Mouse (Mus musculus) embryonic facial prominence, embryonic 13.5 days (tissue): ENCODE data around the gene Gm5475. TPM values are rescaled to one million over a fixed set of nuclear protein-coding genes. Genes with fewer than 3 reads are reported as not detected.

Source experiments
- ATAC-seq: fragments of 200-750 bp; cut with Nextera tagmentation; 2 replicates; pipeline ENCODE4 v1.8.0; 2017; ENCODE audit warnings: low read depth; ENCODE audit not compliant: insufficient number of reproducible peaks, insufficient read depth, low FRiP score, low TSS enrichment
- H3K27ac ChIP-seq: fragments of 300-500 bp; sonication (generic); 2 replicates; pipeline ENCODE4 v1.5.1; 2015; ENCODE audit warnings: moderate library complexity, mild to moderate bottlenecking, inconsistent platforms
- H3K27me3 ChIP-seq: fragments of 300-500 bp; sonication (generic); 2 replicates; pipeline ENCODE4 v1.6.1; 2015; ENCODE audit warnings: mild to moderate bottlenecking, inconsistent platforms
- H3K36me3 ChIP-seq: fragments of 300-500 bp; sonication (generic); 2 replicates; pipeline ENCODE4 v1.6.1; 2015; ENCODE audit warnings: mild to moderate bottlenecking, inconsistent platforms
- H3K4me1 ChIP-seq: fragments of 300-500 bp; sonication (generic); 2 replicates; pipeline ENCODE4 v1.6.1; 2015; ENCODE audit warnings: inconsistent platforms
- H3K4me2 ChIP-seq: fragments of 300-500 bp; sonication (generic); 2 replicates; pipeline ENCODE4 v1.6.1; 2015; ENCODE audit warnings: moderate library complexity, mild to moderate bottlenecking, inconsistent platforms
- H3K4me3 ChIP-seq: fragments of 300-500 bp; sonication (generic); 2 replicates; pipeline ENCODE4 v1.5.1; 2015; ENCODE audit warnings: mild to moderate bottlenecking, inconsistent platforms
- H3K9ac ChIP-seq: fragments of 300-500 bp; sonication (generic); 2 replicates; pipeline ENCODE4 v1.6.1; 2015; ENCODE audit warnings: mild to moderate bottlenecking, inconsistent platforms
- H3K9me3 ChIP-seq: fragments of 300-500 bp; sonication (generic); 2 replicates; pipeline ENCODE4 v1.6.1; 2016; ENCODE audit warnings: inconsistent platforms
- whole genome bisulfite sequencing: fragments of 180-500 bp; shearing (Covaris S2); methylation state at CpG from one replicate; pipeline ENCODE4 v1.1.7; 2015; ENCODE audit warnings: mixed read lengths; 5-methylcytosine and 5-hydroxymethylcytosine counted together
- polyA plus RNA-seq: library from polyadenylated mRNA; unstranded; fragments of >200 nt; fragmentation: Nextera tagmentation; extraction: Ambion mirVana; gene quantifications from 2 replicates; pipeline ENCODE4 v1.2.1, GENCODE M21; 2015

The Gm5475 gene
- polyA plus RNA-seq, 1 experiment from 2014 or later = not detected

DNA sequence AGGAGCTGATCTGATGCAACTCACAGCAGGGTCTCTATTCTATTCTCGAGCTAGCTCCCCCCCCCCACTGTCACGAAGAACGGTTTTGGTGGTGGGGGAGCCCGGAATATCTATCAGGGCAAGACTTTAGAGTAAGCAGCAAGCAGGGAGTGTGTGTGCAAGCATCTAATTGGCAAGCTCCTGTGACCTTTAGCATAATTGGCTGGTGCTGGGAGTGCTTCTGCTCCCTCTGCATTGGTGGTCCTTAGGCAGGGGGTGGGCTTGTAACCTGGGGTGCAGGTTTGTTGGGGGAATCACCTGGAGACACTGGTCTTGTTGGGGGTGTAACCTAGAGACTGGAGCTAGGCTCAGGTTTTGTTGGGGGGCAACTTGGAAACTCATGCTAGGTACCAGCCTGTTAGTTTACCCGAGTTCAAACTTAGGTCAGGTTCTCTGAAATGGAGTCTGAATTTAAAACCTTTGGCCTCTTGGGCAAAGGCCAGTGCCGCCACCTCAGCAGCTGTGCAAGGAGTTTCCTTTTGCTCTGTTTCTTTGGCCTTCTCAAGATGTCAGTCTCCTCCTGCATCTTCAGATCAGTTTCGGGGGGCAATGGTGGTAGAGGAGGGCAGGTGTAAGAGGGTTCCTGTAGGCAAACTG, 34.5 kb downstream of the Gm5475 start:
- Histone ChIP-seq H3K9ac (no peak overlapping the region), H3K4me3 (no peak overlapping the region), H3K36me3 (no peaks in the 10 kb centered on the region), H3K9me3 (no peaks in the 10 kb centered on the region), H3K27ac (no peak overlapping the region), H3K27me3 (no peaks in the 10 kb centered on the region), H3K4me2 (no peak overlapping the region), H3K4me1 (peaks cover 7% of the 10 kb centered on the region)
- 55% methylated on average over 7 of the region's 7 CpGs for WGBS
- no peak for ATAC-seq

DNA sequence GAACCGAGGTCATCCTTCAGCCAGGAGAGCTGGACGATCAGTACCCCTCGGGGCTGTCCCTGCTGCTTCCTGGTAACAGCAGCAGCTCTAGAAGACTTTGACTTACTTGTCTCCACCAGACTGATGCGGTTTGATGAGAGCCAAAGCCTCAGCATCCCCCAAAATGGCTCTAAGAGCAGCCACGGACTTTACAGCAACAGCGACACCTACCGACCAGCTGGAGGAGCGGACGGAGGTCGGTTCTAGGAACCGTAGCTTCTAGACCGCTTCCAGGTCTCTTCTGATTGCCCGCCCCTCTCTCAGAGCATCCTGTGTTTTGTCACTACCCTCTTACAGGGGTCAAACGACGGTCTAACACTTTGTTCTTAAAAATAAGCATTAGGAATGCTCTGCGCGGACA, 35.4 kb downstream of the Gm5475 start:
- H3K27me3 ChIP-seq = no peaks in the 10 kb centered on the region
- H3K4me2 ChIP-seq = no peak overlapping the region
- H3K9ac ChIP-seq = no peak overlapping the region
- H3K27ac ChIP-seq = no peak overlapping the region
- peaks cover 6% of the 10 kb centered on the region; the same call in 1 of the 2 replicates for H3K4me1 ChIP-seq
- no peaks in the 10 kb centered on the region for H3K36me3 ChIP-seq
- H3K9me3 ChIP-seq = no peaks in the 10 kb centered on the region
- no peak for ATAC-seq
- 5% methylated on average over 17 of the region's 17 CpGs for WGBS
- no peak overlapping the region for H3K4me3 ChIP-seq

DNA sequence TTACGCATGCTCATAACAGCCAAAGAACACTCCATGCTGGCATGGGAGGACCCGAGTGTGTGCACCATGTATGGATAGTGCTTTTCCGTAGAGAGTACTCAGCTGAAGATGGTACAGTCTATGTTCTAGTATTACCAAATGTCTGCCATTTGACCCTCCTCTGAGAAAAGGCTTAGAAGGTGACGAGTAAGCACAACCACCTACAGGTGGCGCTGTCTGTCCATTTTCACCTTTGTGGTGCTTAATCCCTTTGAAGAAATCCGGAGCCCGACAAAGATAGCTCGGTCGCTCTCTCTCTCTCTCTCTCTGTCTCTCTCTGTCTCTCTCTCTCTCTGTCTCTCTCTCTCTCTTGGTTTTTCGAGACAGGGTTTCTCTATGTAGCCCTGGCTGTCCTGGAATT, 36.1 kb downstream of the Gm5475 start:
- Histone ChIP-seq H3K27ac (no peak overlapping the region), H3K9me3 (no peaks in the 10 kb centered on the region), H3K4me1 (peaks cover 6% of the 10 kb centered on the region; the same call in 1 of the 2 replicates), H3K27me3 (no peaks in the 10 kb centered on the region), H3K9ac (no peak overlapping the region), H3K4me2 (no peak overlapping the region), H3K4me3 (no peak overlapping the region), H3K36me3 (no peaks in the 10 kb centered on the region)
- 45% methylated on average over 10 of the region's 10 CpGs for WGBS
- ATAC-seq = no peak

DNA sequence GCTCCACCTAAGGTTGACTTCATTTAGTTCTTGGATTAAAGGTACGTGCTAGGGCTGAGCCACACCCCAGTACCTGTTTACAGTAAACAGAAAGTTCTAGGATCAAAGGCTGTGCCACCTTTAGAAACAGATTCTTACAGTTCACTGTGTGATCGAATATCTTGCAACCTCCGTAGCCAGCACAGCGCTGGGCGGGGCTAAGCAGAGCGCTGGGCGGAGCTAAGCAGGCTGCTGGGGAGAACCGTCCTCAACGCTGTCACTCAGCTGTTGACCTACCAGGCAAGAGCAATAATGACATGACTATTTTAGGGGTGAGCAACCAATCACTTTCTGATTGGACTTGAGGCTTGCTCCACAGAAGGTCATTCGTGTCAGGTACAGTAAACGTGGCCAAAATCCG, 39.0 kb downstream of the Gm5475 start:
- ATAC-seq = no peak
- 8% methylated on average over 12 of the region's 12 CpGs for WGBS
- no peak overlapping the region for H3K4me3 ChIP-seq
- no peaks in the 10 kb centered on the region for H3K36me3 ChIP-seq
- H3K27me3 ChIP-seq = no peaks in the 10 kb centered on the region
- no peak overlapping the region for H3K9ac ChIP-seq
- no peak overlapping the region for H3K27ac ChIP-seq
- H3K4me2 ChIP-seq = peak overlapping the region; percentile 41
- peaks cover 6% of the 10 kb centered on the region; the same call in 1 of the 2 replicates for H3K4me1 ChIP-seq
- no peaks in the 10 kb centered on the region for H3K9me3 ChIP-seq

DNA sequence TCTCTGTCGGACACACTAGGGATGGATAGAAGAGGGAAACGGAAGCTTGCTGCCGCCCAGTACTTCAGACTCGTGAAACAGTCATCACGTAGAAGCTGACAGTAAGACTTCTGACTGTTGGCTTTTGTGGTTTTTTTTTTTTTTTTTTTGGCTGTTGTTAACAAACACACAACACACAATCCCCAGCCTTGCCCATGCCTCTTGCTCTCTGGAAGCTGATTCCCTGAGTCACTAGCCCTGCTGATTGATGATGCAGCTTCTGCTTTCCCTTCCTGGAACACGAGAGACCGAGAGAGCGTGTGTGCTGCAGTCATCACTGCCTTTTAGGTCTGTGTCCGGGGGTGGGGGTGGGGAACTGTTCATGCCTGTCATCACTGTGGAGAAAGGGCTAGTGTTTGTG, 39.7 kb downstream of the Gm5475 start:
- no peak overlapping the region for H3K4me2 ChIP-seq
- no peaks in the 10 kb centered on the region for H3K9me3 ChIP-seq
- peaks cover 6% of the 10 kb centered on the region; the same call in 1 of the 2 replicates for H3K4me1 ChIP-seq
- H3K27me3 ChIP-seq = no peaks in the 10 kb centered on the region
- H3K27ac ChIP-seq = no peak overlapping the region
- H3K9ac ChIP-seq = no peak overlapping the region
- 78% methylated on average over 9 of the region's 9 CpGs for WGBS
- ATAC-seq = no peak
- no peaks in the 10 kb centered on the region for H3K36me3 ChIP-seq
- no peak overlapping the region for H3K4me3 ChIP-seq

GRCm38 (mm10) chr15:100462086-100462485, 40.1 kb downstream of the Gm5475 start:
- 80% methylated on average over 5 of the region's 5 CpGs for WGBS
- H3K4me3 ChIP-seq = no peak overlapping the region
- no peak overlapping the region for H3K4me2 ChIP-seq
- ATAC-seq = no peak
- H3K27ac ChIP-seq = no peak overlapping the region
- no peaks in the 10 kb centered on the region for H3K9me3 ChIP-seq
- H3K4me1 ChIP-seq = peaks cover 5% of the 10 kb centered on the region; the same call in 1 of the 2 replicates
- H3K36me3 ChIP-seq = no peaks in the 10 kb centered on the region
- no peaks in the 10 kb centered on the region for H3K27me3 ChIP-seq
- no peak overlapping the region for H3K9ac ChIP-seq

DNA sequence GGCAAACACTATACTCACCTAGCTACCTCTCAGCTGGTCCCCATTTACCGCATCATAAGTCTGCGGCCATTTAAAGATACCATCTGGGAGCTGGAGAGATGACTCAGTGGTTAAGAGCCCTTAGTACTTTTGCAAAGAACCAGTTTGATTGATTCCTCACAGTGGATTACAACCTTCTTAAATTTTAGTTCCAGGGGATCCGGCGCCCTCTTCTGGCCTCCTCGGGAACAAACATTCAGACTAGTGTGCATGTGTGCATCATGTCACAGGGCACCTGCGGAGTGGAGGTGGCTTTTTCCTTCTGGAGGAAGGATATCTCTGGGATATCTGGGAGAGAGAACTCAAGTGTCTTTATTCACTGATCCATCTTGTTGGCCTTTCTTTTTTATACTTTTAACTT, 41.8 kb downstream of the Gm5475 start:
- Histone ChIP-seq H3K27me3 (no peaks in the 10 kb centered on the region), H3K9ac (no peak overlapping the region), H3K4me1 (peaks cover 8% of the 10 kb centered on the region; the same call in 1 of the 2 replicates), H3K27ac (no peak overlapping the region), H3K4me2 (no peak overlapping the region), H3K4me3 (no peak overlapping the region), H3K36me3 (no peaks in the 10 kb centered on the region), H3K9me3 (no peaks in the 10 kb centered on the region)
- 21% methylated on average over 6 of the region's 6 CpGs for WGBS
- ATAC-seq = no peak

- Histone ChIP-seq H3K9me3 (no peaks in the 10 kb centered on the region), H3K9ac (no peak overlapping the region), H3K36me3 (no peaks in the 10 kb centered on the region), H3K4me3 (no peak overlapping the region), H3K27me3 (no peaks in the 10 kb centered on the region), H3K4me2 (no peak overlapping the region), H3K4me1 (peaks cover 19% of the 10 kb centered on the region), H3K27ac (no peak overlapping the region)
- 78% methylated on average over 2 of the region's 2 CpGs for WGBS
- ATAC-seq = no peak
Measured at GRCm38 (mm10) chr15:100465432-100465831, 43.5 kb downstream of the Gm5475 start.

GRCm38 (mm10) chr15:100467738-100468137, 45.8 kb downstream of the Gm5475 start:
- H3K36me3 ChIP-seq = peaks cover 18% of the 10 kb centered on the region
- H3K9me3 ChIP-seq = no peaks in the 10 kb centered on the region
- H3K4me3 ChIP-seq = peak overlapping the region; percentile 83; the same call in 1 of the 2 replicates
- H3K4me2 ChIP-seq = peak overlapping the region; percentile 79
- peaks cover 16% of the 10 kb centered on the region for H3K4me1 ChIP-seq
- no peaks in the 10 kb centered on the region for H3K27me3 ChIP-seq
- 42% methylated on average over 7 of the region's 8 CpGs for WGBS
- no peak overlapping the region for H3K27ac ChIP-seq
- peak overlapping the region; percentile 36; the same call in 1 of the 2 replicates for H3K9ac ChIP-seq
- no peak for ATAC-seq

DNA sequence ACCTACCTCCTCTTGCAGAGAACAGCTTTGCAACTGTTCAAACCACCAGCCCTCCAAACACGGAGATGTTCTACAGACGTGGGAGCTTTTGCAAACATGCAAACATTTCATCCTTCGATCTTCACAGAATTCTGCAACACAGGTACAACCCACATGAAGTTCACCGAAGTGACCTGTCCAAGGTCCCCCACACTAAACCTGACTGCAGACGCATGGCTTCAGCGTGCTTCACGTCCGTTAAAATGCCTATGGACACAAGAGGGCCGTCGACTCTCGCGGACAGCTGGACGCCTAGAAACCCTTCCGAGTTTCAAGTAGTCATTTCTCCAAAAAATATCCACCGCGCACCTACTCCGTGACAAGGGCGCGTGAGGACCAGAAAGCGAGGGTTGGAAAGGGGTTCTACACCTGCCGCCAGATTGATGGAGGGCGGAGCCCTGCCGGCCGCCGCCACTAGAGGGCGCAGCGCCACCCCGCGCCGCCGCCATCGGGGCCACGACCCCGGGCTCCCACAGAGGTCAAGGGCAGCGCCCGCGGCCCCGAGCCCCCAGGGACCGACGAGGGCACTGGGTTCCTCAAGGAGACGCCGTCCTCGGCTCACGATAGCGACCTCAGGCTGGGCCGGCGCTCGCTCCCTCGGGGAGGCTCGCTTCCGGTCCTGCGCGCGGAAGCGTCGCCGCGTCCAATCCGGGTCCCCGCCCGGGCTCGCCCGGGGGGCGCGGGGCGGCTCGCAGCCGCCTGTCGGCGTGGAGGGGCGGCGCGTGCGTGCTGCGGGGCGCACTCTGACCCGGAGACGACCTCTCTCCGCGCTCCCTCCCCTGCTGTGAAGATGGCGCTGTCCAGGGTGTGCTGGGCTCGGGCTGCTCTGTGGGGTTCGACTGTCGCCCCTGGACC, 46.6 kb downstream of the Gm5475 start, which contains the start of gene Letmd1:
Gene Letmd1 (plus strand): TSS at position 729 of the 894 bp plus-strand sequence.
- H3K36me3 ChIP-seq = peaks cover 24% of the 10 kb centered on the region
- WGBS = 3% methylated on average over 83 of the region's 84 CpGs
- peaks cover 16% of the 10 kb centered on the region for H3K4me1 ChIP-seq
- H3K9ac ChIP-seq = peak within 1 kb of the TSS; percentile 86
- peak; percentile 89 for ATAC-seq
- peak within 1 kb of the TSS; percentile 83 for H3K4me3 ChIP-seq
- peak within 1 kb of the TSS; percentile 77 for H3K27ac ChIP-seq
- H3K27me3 ChIP-seq = no peaks in the 10 kb centered on the region
- H3K4me2 ChIP-seq = peak within 1 kb of the TSS; percentile 79
- no peaks in the 10 kb centered on the region for H3K9me3 ChIP-seq

- under 1% methylated on average over 19 of the region's 19 CpGs for WGBS
- H3K4me3 ChIP-seq = peak overlapping the region; percentile 83
- no peak for ATAC-seq
Measured at GRCm38 (mm10) chr15:100469189-100469545, 47.2 kb downstream of the Gm5475 start.

More at GRCm38 (mm10) chr15:100469189-100469545, 47.2 kb downstream of the Gm5475 start:
- no peaks in the 10 kb centered on the region for H3K27me3 ChIP-seq
- peak overlapping the region; percentile 79 for H3K4me2 ChIP-seq
- peak overlapping the region; percentile 86 for H3K9ac ChIP-seq
- H3K4me1 ChIP-seq = peaks cover 16% of the 10 kb centered on the region
- H3K9me3 ChIP-seq = no peaks in the 10 kb centered on the region
- H3K27ac ChIP-seq = peak overlapping the region; percentile 77; the same call in 1 of the 2 replicates
- H3K36me3 ChIP-seq = peaks cover 30% of the 10 kb centered on the region
